Mouse (Mus musculus): ENCODE measurements at regions not wholly inside any gene's neighbourhood (a gene's known extent, or its start where the extent isn't known, plus 50 kb on each side); places are given as distances from the start of the nearest gene placed in this dataset.
"Not testable (repeated sequence)": the region's sequence is repeated elsewhere in the genome, so short reads cannot be mapped to it uniquely, and the experiment has no call there.

- no peaks in the 10 kb centered on the region for H3K36me3 ChIP-seq (ENCODE audit: control insufficient read depth, insufficient read depth, low read length)
- H3K27me3 ChIP-seq (ENCODE audit: control insufficient read depth, insufficient read depth, low read length) = no peaks in the 10 kb centered on the region
- TF ChIP-seq CTCF (IDR thresholded peaks at IDR 0.05; ENCODE audit: control insufficient read depth, insufficient read depth, insufficient replicate concordance, low read depth, low read length) (no peak), POLR2A (IDR thresholded peaks at IDR 0.05; ENCODE audit: control insufficient read depth, low read depth, low read length) (no peak)
- H3K27ac ChIP-seq (ENCODE audit: control insufficient read depth, insufficient read depth, low read depth, low read length) = no peak overlapping the region
- no peaks in the 10 kb centered on the region for H3K4me1 ChIP-seq (ENCODE audit: control insufficient read depth, insufficient read depth, low read length)
- no peak overlapping the region for H3K4me3 ChIP-seq (ENCODE audit: control insufficient read depth, low read depth, low read length)
Measured at GRCm38 (mm10) chr16:77743838-77744237, 141.9 kb upstream of the Gm11146 start.

- Histone ChIP-seq H3K4me1 (ENCODE audit: control insufficient read depth, insufficient read depth, low read length) (no peaks in the 10 kb centered on the region), H3K4me3 (ENCODE audit: control insufficient read depth, low read depth, low read length) (no peak overlapping the region), H3K27me3 (ENCODE audit: control insufficient read depth, insufficient read depth, low read length) (no peaks in the 10 kb centered on the region), H3K27ac (ENCODE audit: control insufficient read depth, insufficient read depth, low read depth, low read length) (no peak overlapping the region), H3K36me3 (ENCODE audit: control insufficient read depth, insufficient read depth, low read length) (no peaks in the 10 kb centered on the region)
- TF ChIP-seq POLR2A (IDR thresholded peaks at IDR 0.05; ENCODE audit: control insufficient read depth, low read depth, low read length) (no peak), CTCF (IDR thresholded peaks at IDR 0.05; ENCODE audit: control insufficient read depth, insufficient read depth, insufficient replicate concordance, low read depth, low read length) (no peak)
Measured at GRCm38 (mm10) chr16:77738821-77739220, 136.9 kb upstream of the Gm11146 start.

GRCm38 (mm10) chr16:77719377-77719776 lies 117.5 kb upstream of the Gm11146 start:
- Histone ChIP-seq H3K4me1 (ENCODE audit: control insufficient read depth, insufficient read depth, low read length) (no peaks in the 10 kb centered on the region), H3K27ac (ENCODE audit: control insufficient read depth, insufficient read depth, low read depth, low read length) (no peak overlapping the region), H3K27me3 (ENCODE audit: control insufficient read depth, insufficient read depth, low read length) (no peaks in the 10 kb centered on the region), H3K4me3 (ENCODE audit: control insufficient read depth, low read depth, low read length) (no peak overlapping the region), H3K36me3 (ENCODE audit: control insufficient read depth, insufficient read depth, low read length) (no peaks in the 10 kb centered on the region)
- TF ChIP-seq POLR2A (IDR thresholded peaks at IDR 0.05; ENCODE audit: control insufficient read depth, low read depth, low read length) (no peak), CTCF (IDR thresholded peaks at IDR 0.05; ENCODE audit: control insufficient read depth, insufficient read depth, insufficient replicate concordance, low read depth, low read length) (no peak)

- H3K36me3 ChIP-seq (ENCODE audit: control insufficient read depth, insufficient read depth, low read length); H3K4me1 ChIP-seq (ENCODE audit: control insufficient read depth, insufficient read depth, low read length); H3K27ac ChIP-seq (ENCODE audit: control insufficient read depth, insufficient read depth, low read depth, low read length); H3K27me3 ChIP-seq (ENCODE audit: control insufficient read depth, insufficient read depth, low read length); H3K4me3 ChIP-seq (ENCODE audit: control insufficient read depth, low read depth, low read length): not testable (repeated sequence)
Measured at GRCm38 (mm10) chr16:77717766-77718165, 115.9 kb upstream of the Gm11146 start.

- Histone ChIP-seq H3K36me3 (ENCODE audit: control insufficient read depth, insufficient read depth, low read length) (no peaks in the 10 kb centered on the region), H3K4me1 (ENCODE audit: control insufficient read depth, insufficient read depth, low read length) (no peaks in the 10 kb centered on the region), H3K27ac (ENCODE audit: control insufficient read depth, insufficient read depth, low read depth, low read length) (no peak overlapping the region), H3K27me3 (ENCODE audit: control insufficient read depth, insufficient read depth, low read length) (no peaks in the 10 kb centered on the region), H3K4me3 (ENCODE audit: control insufficient read depth, low read depth, low read length) (no peak overlapping the region)
- TF ChIP-seq POLR2A (IDR thresholded peaks at IDR 0.05; ENCODE audit: control insufficient read depth, low read depth, low read length) (no peak), CTCF (IDR thresholded peaks at IDR 0.05; ENCODE audit: control insufficient read depth, insufficient read depth, insufficient replicate concordance, low read depth, low read length) (no peak)
Measured at GRCm38 (mm10) chr16:77704726-77705125, 102.8 kb upstream of the Gm11146 start.

GRCm38 (mm10) chr16:77695443-77695842 lies 93.5 kb upstream of the Gm11146 start:
- no peaks in the 10 kb centered on the region for H3K27me3 ChIP-seq (ENCODE audit: control insufficient read depth, insufficient read depth, low read length)
- H3K27ac ChIP-seq (ENCODE audit: control insufficient read depth, insufficient read depth, low read depth, low read length) = no peak overlapping the region
- no peaks in the 10 kb centered on the region for H3K36me3 ChIP-seq (ENCODE audit: control insufficient read depth, insufficient read depth, low read length)
- TF ChIP-seq POLR2A (IDR thresholded peaks at IDR 0.05; ENCODE audit: control insufficient read depth, low read depth, low read length) (no peak), CTCF (IDR thresholded peaks at IDR 0.05; ENCODE audit: control insufficient read depth, insufficient read depth, insufficient replicate concordance, low read depth, low read length) (no peak)
- no peak overlapping the region for H3K4me3 ChIP-seq (ENCODE audit: control insufficient read depth, low read depth, low read length)
- no peaks in the 10 kb centered on the region for H3K4me1 ChIP-seq (ENCODE audit: control insufficient read depth, insufficient read depth, low read length)

- Histone ChIP-seq H3K4me1 (ENCODE audit: control insufficient read depth, insufficient read depth, low read length) (no peaks in the 10 kb centered on the region), H3K27me3 (ENCODE audit: control insufficient read depth, insufficient read depth, low read length) (no peaks in the 10 kb centered on the region), H3K27ac (ENCODE audit: control insufficient read depth, insufficient read depth, low read depth, low read length) (no peak overlapping the region), H3K4me3 (ENCODE audit: control insufficient read depth, low read depth, low read length) (no peak overlapping the region), H3K36me3 (ENCODE audit: control insufficient read depth, insufficient read depth, low read length) (no peaks in the 10 kb centered on the region)
- no peak for TF ChIP-seq POLR2A (IDR thresholded peaks at IDR 0.05; ENCODE audit: control insufficient read depth, low read depth, low read length)
- no peak for TF ChIP-seq CTCF (IDR thresholded peaks at IDR 0.05; ENCODE audit: control insufficient read depth, insufficient read depth, insufficient replicate concordance, low read depth, low read length)
Measured at GRCm38 (mm10) chr16:77687056-77687839, 85.4 kb upstream of the Gm11146 start.
